Mouse (Mus musculus): ENCODE measurements around the gene AU022252. TPM values are rescaled to one million over a fixed set of nuclear protein-coding genes. Genes with fewer than 3 reads are reported as not detected.

Gene AU022252
- total and polyA plus RNA-seq, 2 experiments from 2014 or later, result 19.8 to 26.4 TPM

DNA sequence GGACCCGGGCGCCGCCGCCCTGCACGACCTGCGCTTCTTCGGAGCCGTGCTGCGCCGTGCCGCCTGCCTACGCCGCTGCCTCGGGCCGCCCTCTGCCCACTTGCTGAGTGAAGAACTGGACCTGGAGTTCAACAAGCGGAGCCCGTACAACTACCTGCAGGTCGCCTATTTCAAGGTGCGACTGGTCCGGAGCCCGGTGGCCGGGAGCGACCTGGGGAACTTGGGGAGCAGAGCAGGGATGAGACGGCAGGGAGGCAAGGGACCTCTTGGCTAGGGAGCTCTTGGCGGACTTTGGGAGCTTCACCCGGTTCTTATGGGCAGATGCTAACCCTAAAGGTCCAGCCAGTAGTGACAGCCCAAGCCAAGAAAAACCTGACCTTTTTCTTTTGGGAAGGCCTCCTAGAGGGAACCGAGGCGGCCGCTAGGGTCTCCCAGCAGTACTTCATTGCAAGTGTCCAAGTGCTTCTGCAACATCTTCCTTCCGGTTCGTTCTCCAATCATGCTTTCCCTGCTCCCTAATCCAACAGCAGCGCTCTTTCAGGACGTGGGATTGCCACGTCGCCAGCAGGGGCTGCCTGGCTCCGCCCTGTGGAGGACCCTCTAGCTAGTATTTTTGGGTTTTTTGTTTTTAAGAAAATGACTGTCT lies 867 bp upstream of the AU022252 start:
- no peaks in the 10 kb centered on the region for H3K36me3 ChIP-seq (ENCODE audit: insufficient read depth, low read length)
- DNase-seq (ENCODE audit: low spot score) (peak; percentile 76), ATAC-seq (no peak)
- H3K9ac ChIP-seq (replicated peaks; ENCODE audit: low read length), result peak overlapping the region; percentile 79
- peak overlapping the region; percentile 91 for H3K4me3 ChIP-seq (ENCODE audit: low read length)
- WGBS, result under 1% methylated on average over 36 of the region's 36 CpGs
- H3K27ac ChIP-seq, result peak overlapping the region; percentile 70
- peaks cover 6% of the 10 kb centered on the region for H3K4me1 ChIP-seq (ENCODE audit: insufficient read depth, low read length)
- peak; percentile 61 for TF ChIP-seq CTCF (IDR thresholded peaks at IDR 0.05; ENCODE audit: low read depth)
- H3K27me3 ChIP-seq (ENCODE audit: insufficient read depth, low read length), result no peaks in the 10 kb centered on the region
- no peaks in the 10 kb centered on the region for H3K9me3 ChIP-seq (ENCODE audit: low read length)
- peak overlapping the region; percentile 81 for H3K4me2 ChIP-seq (ENCODE audit: low read depth, low read length)

DNA sequence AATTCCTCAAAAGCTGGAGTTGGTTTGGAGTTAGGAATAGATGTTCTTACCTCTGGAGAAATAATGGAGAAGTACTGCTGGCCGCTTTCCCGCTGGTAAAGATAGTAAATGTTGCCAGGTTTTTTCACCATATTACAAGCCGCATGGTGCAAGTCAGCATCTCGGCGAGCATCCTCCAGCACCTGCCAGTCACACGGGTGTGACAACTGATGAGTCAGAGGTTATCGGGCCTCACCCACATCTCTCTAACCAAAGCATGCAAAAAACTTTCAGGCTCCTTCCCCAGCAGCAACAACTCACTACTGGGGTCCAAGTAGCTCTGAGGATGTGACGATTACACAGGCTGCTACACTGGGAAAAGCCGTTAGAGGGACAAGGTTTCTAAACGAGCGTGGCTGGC lies 5.8 kb downstream of the AU022252 start:
- no peak overlapping the region for H3K4me2 ChIP-seq (ENCODE audit: low read depth, low read length)
- no peak overlapping the region for H3K27ac ChIP-seq
- ATAC-seq, result no peak
- no peak overlapping the region for H3K9ac ChIP-seq (replicated peaks; ENCODE audit: low read length)
- WGBS, result 91% methylated on average over 11 of the region's 11 CpGs
- no peaks in the 10 kb centered on the region for H3K27me3 ChIP-seq (ENCODE audit: insufficient read depth, low read length)
- H3K4me3 ChIP-seq (ENCODE audit: low read length), result no peak overlapping the region
- peaks cover 41% of the 10 kb centered on the region; the same call in 1 of the 2 replicates for H3K36me3 ChIP-seq (ENCODE audit: insufficient read depth, low read length)
- no peak for TF ChIP-seq CTCF (IDR thresholded peaks at IDR 0.05; ENCODE audit: low read depth)
- H3K4me1 ChIP-seq (ENCODE audit: insufficient read depth, low read length), result peaks cover 4% of the 10 kb centered on the region
- no peaks in the 10 kb centered on the region for H3K9me3 ChIP-seq (ENCODE audit: low read length)
- DNase-seq (ENCODE audit: low spot score), result no peak

DNA sequence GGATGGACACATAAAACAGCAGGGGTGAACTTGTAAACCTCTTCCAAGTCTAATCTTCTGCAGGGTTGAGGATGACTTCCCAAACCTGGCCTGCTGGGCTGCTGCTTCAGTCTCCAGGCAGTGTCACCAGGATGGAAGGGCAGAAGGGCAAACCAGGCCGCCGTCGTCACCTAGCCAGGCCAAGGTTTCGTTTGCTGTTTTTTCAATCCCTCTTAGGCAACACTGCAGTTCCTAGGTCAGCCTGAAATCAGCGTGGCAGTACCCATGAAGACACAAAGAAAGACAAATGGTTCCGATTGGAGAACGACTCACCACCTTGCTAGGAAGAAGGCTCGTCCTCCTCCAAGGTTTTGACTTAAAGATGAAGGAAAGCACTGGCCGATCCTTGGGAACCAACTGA lies 6.8 kb downstream of the AU022252 start:
- Histone ChIP-seq H3K27me3 (ENCODE audit: insufficient read depth, low read length) (no peaks in the 10 kb centered on the region), H3K9ac (replicated peaks; ENCODE audit: low read length) (no peak overlapping the region), H3K4me3 (ENCODE audit: low read length) (no peak overlapping the region), H3K27ac (no peak overlapping the region), H3K4me2 (ENCODE audit: low read depth, low read length) (no peak overlapping the region), H3K36me3 (ENCODE audit: insufficient read depth, low read length) (peaks cover 41% of the 10 kb centered on the region; the same call in 1 of the 2 replicates), H3K9me3 (ENCODE audit: low read length) (no peaks in the 10 kb centered on the region), H3K4me1 (ENCODE audit: insufficient read depth, low read length) (no peaks in the 10 kb centered on the region)
- WGBS, result 92% methylated on average over 9 of the region's 9 CpGs
- TF ChIP-seq CTCF (IDR thresholded peaks at IDR 0.05; ENCODE audit: low read depth), result no peak
- DNase-seq (ENCODE audit: low spot score) (no peak), ATAC-seq (no peak)

DNA sequence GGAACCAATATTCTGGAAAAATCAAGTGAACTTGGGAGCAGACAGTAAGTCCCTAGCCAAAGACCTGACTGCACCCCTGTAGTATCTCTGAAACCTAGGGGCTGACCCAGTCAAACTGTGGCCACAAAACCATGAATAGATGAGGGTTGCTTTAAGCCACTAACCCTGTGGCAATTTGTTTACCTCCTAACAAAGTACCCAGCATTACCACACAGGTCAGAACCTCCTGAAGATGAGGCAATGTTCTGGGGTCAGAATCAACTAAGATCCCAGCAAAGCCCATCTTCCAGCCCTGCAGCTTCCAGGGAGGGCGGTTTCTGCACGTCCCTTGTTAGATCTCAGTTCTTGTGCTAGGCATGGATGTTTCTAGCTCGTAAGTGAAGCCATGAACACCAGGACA lies 8.0 kb downstream of the AU022252 start:
- ATAC-seq, result no peak

DNA sequence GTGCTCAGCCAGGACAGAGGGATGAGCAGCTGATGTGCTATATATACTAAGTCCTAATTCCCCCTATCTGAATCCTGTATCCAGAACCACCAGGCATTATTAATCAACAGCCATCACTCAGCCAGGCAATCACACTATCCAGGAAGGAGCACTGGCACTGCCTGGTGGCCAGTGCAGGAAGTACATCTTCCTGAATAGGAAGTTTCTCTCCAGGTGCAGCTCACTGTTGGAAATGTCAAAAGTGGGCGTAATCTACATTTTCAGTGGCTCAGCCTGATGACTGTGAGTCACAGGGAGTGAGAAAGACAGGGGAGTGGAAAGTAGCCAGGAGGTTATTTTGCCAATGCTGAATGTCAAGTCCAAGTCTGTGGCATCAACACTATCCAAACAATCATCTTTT lies 8.8 kb downstream of the AU022252 start:
- TF ChIP-seq CTCF (IDR thresholded peaks at IDR 0.05; ENCODE audit: low read depth), result peak; percentile 77
- 85% methylated on average over 1 of the region's 1 CpGs for WGBS
- ATAC-seq (peak; percentile 56), DNase-seq (ENCODE audit: low spot score) (peak; percentile 29)
- no peak overlapping the region for H3K27ac ChIP-seq
- no peaks in the 10 kb centered on the region for H3K4me1 ChIP-seq (ENCODE audit: insufficient read depth, low read length)
- no peak overlapping the region for H3K4me3 ChIP-seq (ENCODE audit: low read length)
- H3K9ac ChIP-seq (replicated peaks; ENCODE audit: low read length), result no peak overlapping the region
- H3K36me3 ChIP-seq (ENCODE audit: insufficient read depth, low read length), result peaks cover 41% of the 10 kb centered on the region; the same call in 1 of the 2 replicates
- H3K27me3 ChIP-seq (ENCODE audit: insufficient read depth, low read length), result no peaks in the 10 kb centered on the region
- H3K4me2 ChIP-seq (ENCODE audit: low read depth, low read length), result no peak overlapping the region
- no peaks in the 10 kb centered on the region for H3K9me3 ChIP-seq (ENCODE audit: low read length)

More for the DNA sequence above, 8.0 kb downstream of the AU022252 start:
- no peak for TF ChIP-seq CTCF (IDR thresholded peaks at IDR 0.05; ENCODE audit: low read depth)
- WGBS, result 92% methylated on average over 3 of the region's 3 CpGs
- DNase-seq (ENCODE audit: low spot score), result no peak
- Histone ChIP-seq H3K36me3 (ENCODE audit: insufficient read depth, low read length) (peaks cover 41% of the 10 kb centered on the region; the same call in 1 of the 2 replicates), H3K9me3 (ENCODE audit: low read length) (no peaks in the 10 kb centered on the region), H3K4me3 (ENCODE audit: low read length) (no peak overlapping the region), H3K27me3 (ENCODE audit: insufficient read depth, low read length) (no peaks in the 10 kb centered on the region), H3K4me2 (ENCODE audit: low read depth, low read length) (no peak overlapping the region), H3K4me1 (ENCODE audit: insufficient read depth, low read length) (no peaks in the 10 kb centered on the region), H3K27ac (no peak overlapping the region), H3K9ac (replicated peaks; ENCODE audit: low read length) (no peak overlapping the region)

DNA sequence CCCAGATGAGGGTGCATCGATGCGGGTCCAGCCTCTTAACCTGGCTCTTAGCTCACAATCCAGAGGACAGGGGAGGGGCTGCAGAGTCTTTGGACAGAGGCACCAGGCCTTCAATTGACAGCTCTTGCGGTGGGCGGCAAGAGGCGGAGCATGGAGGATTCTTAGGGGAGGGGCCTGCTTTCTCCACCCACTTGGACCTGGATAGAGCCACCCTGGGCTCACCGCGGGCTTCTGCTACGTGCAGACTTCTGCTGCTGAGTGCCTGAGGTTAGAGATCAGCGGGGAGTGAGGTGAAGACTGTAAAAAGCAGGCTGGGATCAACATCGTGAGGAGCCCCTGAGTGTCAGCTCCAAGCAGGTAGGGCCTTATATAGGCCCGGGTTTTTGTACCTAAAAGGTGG lies 14.3 kb downstream of the AU022252 start, which contains the start of gene Tmem269:
Tmem269 (minus strand) TSS at position 49 of the 400 bp plus-strand sequence.
- ATAC-seq, result peak; percentile 36; the same call in 1 of the 2 replicates
- Histone ChIP-seq H3K9me3 (ENCODE audit: low read length) (no peaks in the 10 kb centered on the region), H3K36me3 (ENCODE audit: insufficient read depth, low read length) (no peaks in the 10 kb centered on the region), H3K4me1 (ENCODE audit: insufficient read depth, low read length) (no peaks in the 10 kb centered on the region), H3K9ac (replicated peaks; ENCODE audit: low read length) (no peak within 1 kb of the TSS), H3K27me3 (ENCODE audit: insufficient read depth, low read length) (no peaks in the 10 kb centered on the region), H3K4me3 (ENCODE audit: low read length) (no peak within 1 kb of the TSS), H3K27ac (no peak within 1 kb of the TSS), H3K4me2 (ENCODE audit: low read depth, low read length) (no peak within 1 kb of the TSS)
- WGBS, result 19% methylated on average over 11 of the region's 11 CpGs
- no peak for DNase-seq (ENCODE audit: low spot score)
- no peak for TF ChIP-seq CTCF (IDR thresholded peaks at IDR 0.05; ENCODE audit: low read depth)

DNA sequence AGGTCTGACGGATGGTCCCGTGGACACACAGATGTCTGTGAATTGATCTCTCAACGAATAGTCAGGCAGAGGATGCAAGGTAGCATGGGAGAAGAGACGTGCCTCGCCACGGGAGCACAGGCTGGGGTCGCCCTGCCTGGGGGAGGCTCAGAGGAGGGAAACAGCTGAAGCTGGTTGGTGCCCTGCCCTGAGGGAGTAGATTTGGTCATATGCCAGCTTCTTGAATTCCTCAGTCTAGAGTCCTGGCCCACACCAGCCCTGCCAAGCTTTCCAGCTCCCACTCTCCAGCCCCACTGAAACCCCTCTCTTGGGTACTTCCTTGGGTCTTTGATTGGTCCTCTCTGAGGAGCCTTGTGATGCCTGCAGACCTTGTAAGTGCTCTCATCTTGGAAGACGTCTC lies 15.8 kb downstream of the AU022252 start:
- Histone ChIP-seq H3K9ac (replicated peaks; ENCODE audit: low read length) (no peak overlapping the region), H3K27ac (no peak overlapping the region), H3K4me3 (ENCODE audit: low read length) (no peak overlapping the region), H3K4me2 (ENCODE audit: low read depth, low read length) (no peak overlapping the region), H3K36me3 (ENCODE audit: insufficient read depth, low read length) (no peaks in the 10 kb centered on the region), H3K27me3 (ENCODE audit: insufficient read depth, low read length) (no peaks in the 10 kb centered on the region), H3K4me1 (ENCODE audit: insufficient read depth, low read length) (no peaks in the 10 kb centered on the region), H3K9me3 (ENCODE audit: low read length) (no peaks in the 10 kb centered on the region)
- DNase-seq (ENCODE audit: low spot score), result peak; percentile 20
- TF ChIP-seq CTCF (IDR thresholded peaks at IDR 0.05; ENCODE audit: low read depth), result no peak
- WGBS, result 50% methylated on average over 8 of the region's 8 CpGs
- ATAC-seq, result no peak
